Mouse (Mus musculus) ES-Bruce4 (cell line): ENCODE data around the gene Nyap2. TPM values are rescaled to one million over a fixed set of nuclear protein-coding genes. Genes with fewer than 3 reads are reported as not detected.

ENCODE experiments used
- H3K27ac ChIP-seq: 2 replicates; pipeline ENCODE4 v1.5.1; 2012; ENCODE audit warnings: low read length, inconsistent platforms; ENCODE audit not compliant: insufficient read depth
- H3K27me3 ChIP-seq: 2 replicates; pipeline ENCODE4 v1.6.1; 2012; ENCODE audit warnings: mild to moderate bottlenecking, low read length, inconsistent platforms; ENCODE audit not compliant: control insufficient read depth, poor library complexity, insufficient read depth, severe bottlenecking
- H3K36me3 ChIP-seq: 2 replicates; pipeline ENCODE4 v1.6.1; 2012; ENCODE audit warnings: inconsistent platforms, mild to moderate bottlenecking, low read length, moderate library complexity; ENCODE audit not compliant: control insufficient read depth, poor library complexity, insufficient read depth, severe bottlenecking
- H3K4me1 ChIP-seq: one replicate; pipeline ENCODE4 v1.8.1; 2011; ENCODE audit warnings: low read length; ENCODE audit not compliant: control insufficient read depth, insufficient read depth
- H3K4me3 ChIP-seq: 2 replicates; pipeline ENCODE4 v1.5.1; 2011; ENCODE audit warnings: low read depth, mild to moderate bottlenecking, low read length
- H3K9ac ChIP-seq: 2 replicates; pipeline ENCODE4 v1.6.1; 2012; ENCODE audit warnings: low read depth, mild to moderate bottlenecking, inconsistent platforms; ENCODE audit not compliant: poor library complexity, severe bottlenecking
- H3K9me3 ChIP-seq: replicated peaks from 2 replicates; pipeline ENCODE4 v1.6.1; 2012; ENCODE audit warnings: mild to moderate bottlenecking, low read length, inconsistent platforms; ENCODE audit not compliant: control insufficient read depth, poor library complexity, insufficient read depth, severe bottlenecking
- CTCF ChIP-seq: IDR thresholded peaks from one replicate; pipeline ENCODE4 v1.8.1; 2011; ENCODE audit warnings: low read depth, low read length
- EP300 ChIP-seq: IDR thresholded peaks from 2 replicates; pipeline ENCODE4 v1.6.1; 2011; ENCODE audit warnings: low read depth, low read length; ENCODE audit not compliant: insufficient read depth
- POLR2A ChIP-seq: IDR thresholded peaks from one replicate; pipeline ENCODE4 v1.8.1; 2011; ENCODE audit warnings: low read length; ENCODE audit not compliant: insufficient read depth
- polyA plus RNA-seq: library from polyadenylated mRNA; stranded (reverse); fragments of >200 nt; gene quantifications from 2 replicates; pipeline ENCODE4 v1.2.4, GENCODE M21; 2011; ENCODE audit warnings: low read depth; ENCODE audit not compliant: missing spikeins, insufficient read depth, insufficient read length

The Nyap2 gene
- polyA plus RNA-seq, 1 experiment = not detected

- Histone ChIP-seq H3K36me3 (no peaks in the 10 kb centered on the region), H3K9me3 (no peaks in the 10 kb centered on the region), H3K9ac (no peak overlapping the region), H3K27me3 (peaks cover 2% of the 10 kb centered on the region; the same call in 1 of the 2 replicates), H3K4me1 (no peaks in the 10 kb centered on the region), H3K4me3 (no peak overlapping the region), H3K27ac (no peak overlapping the region)
- no peak for TF ChIP-seq EP300
- TF ChIP-seq CTCF = no peak
- no peak for TF ChIP-seq POLR2A
These were observed 1.0 kb downstream of the Nyap2 start for GRCm38 (mm10) chr1:81077665-81078314.

- Histone ChIP-seq H3K9ac (no peak overlapping the region), H3K27me3 (no peaks in the 10 kb centered on the region), H3K27ac (no peak overlapping the region), H3K4me1 (no peaks in the 10 kb centered on the region), H3K9me3 (no peaks in the 10 kb centered on the region), H3K36me3 (no peaks in the 10 kb centered on the region), H3K4me3 (no peak overlapping the region)
- TF ChIP-seq POLR2A = no peak
- no peak for TF ChIP-seq EP300
- TF ChIP-seq CTCF = no peak
These were observed 10.7 kb downstream of the Nyap2 start for GRCm38 (mm10) chr1:81087485-81087884.

GRCm38 (mm10) chr1:81090400-81090799, 13.7 kb downstream of the Nyap2 start:
- Histone ChIP-seq H3K4me3 (no peak overlapping the region), H3K9ac (no peak overlapping the region), H3K27me3 (no peaks in the 10 kb centered on the region), H3K4me1 (no peaks in the 10 kb centered on the region), H3K36me3 (no peaks in the 10 kb centered on the region), H3K9me3 (no peaks in the 10 kb centered on the region), H3K27ac (no peak overlapping the region)
- TF ChIP-seq CTCF (no peak), EP300 (no peak), POLR2A (no peak)

- Histone ChIP-seq H3K27me3 (no peaks in the 10 kb centered on the region), H3K9ac (no peak overlapping the region), H3K9me3 (no peaks in the 10 kb centered on the region), H3K27ac (no peak overlapping the region), H3K4me1 (no peaks in the 10 kb centered on the region), H3K4me3 (no peak overlapping the region), H3K36me3 (no peaks in the 10 kb centered on the region)
- TF ChIP-seq EP300 = no peak
- TF ChIP-seq CTCF = no peak
These were observed 14.2 kb downstream of the Nyap2 start for GRCm38 (mm10) chr1:81090979-81091378.

- H3K27me3 ChIP-seq = no peaks in the 10 kb centered on the region
- no peaks in the 10 kb centered on the region for H3K9me3 ChIP-seq
- no peak overlapping the region for H3K9ac ChIP-seq
- H3K36me3 ChIP-seq = no peaks in the 10 kb centered on the region
- no peak overlapping the region for H3K27ac ChIP-seq
- no peaks in the 10 kb centered on the region for H3K4me1 ChIP-seq
- no peak overlapping the region for H3K4me3 ChIP-seq
- no peak for TF ChIP-seq POLR2A
- TF ChIP-seq CTCF = no peak
- no peak for TF ChIP-seq EP300
These were observed 15.3 kb downstream of the Nyap2 start for GRCm38 (mm10) chr1:81092056-81092455.

- Histone ChIP-seq H3K9me3 (no peaks in the 10 kb centered on the region), H3K36me3 (no peaks in the 10 kb centered on the region), H3K27ac (no peak overlapping the region), H3K4me3 (no peak overlapping the region), H3K4me1 (no peaks in the 10 kb centered on the region), H3K27me3 (no peaks in the 10 kb centered on the region), H3K9ac (no peak overlapping the region)
- TF ChIP-seq POLR2A = no peak
- TF ChIP-seq CTCF = no peak
- no peak for TF ChIP-seq EP300
These were observed 16.1 kb downstream of the Nyap2 start for GRCm38 (mm10) chr1:81092886-81093285.
